Mouse (Mus musculus) stomach, embryonic 15.5 days (tissue): Measurements from ENCODE around the gene Sec24c. TPM values are rescaled to one million over a fixed set of nuclear protein-coding genes. Genes with fewer than 3 reads are reported as not detected.

Source experiments
- ATAC-seq: fragments of 200-750 bp; cut with Nextera tagmentation; 2 replicates; pipeline ENCODE4 v1.8.0; 2017; ENCODE audit warnings: low read depth, moderate number of reproducible peaks, moderate TSS enrichment; ENCODE audit not compliant: insufficient read depth, low FRiP score
- H3K27ac ChIP-seq: fragments of 300-500 bp; sonication (generic); 2 replicates; pipeline ENCODE4 v1.5.1; 2015; ENCODE audit warnings: mild to moderate bottlenecking, inconsistent platforms
- H3K27me3 ChIP-seq: fragments of 300-500 bp; sonication (generic); replicated peaks from 2 replicates; pipeline ENCODE4 v1.6.1; 2015; ENCODE audit warnings: inconsistent platforms
- H3K36me3 ChIP-seq: fragments of 300-500 bp; sonication (generic); 2 replicates; pipeline ENCODE4 v1.6.1; 2015; ENCODE audit warnings: inconsistent platforms
- H3K4me1 ChIP-seq: fragments of 300-500 bp; sonication (generic); 2 replicates; pipeline ENCODE4 v1.6.1; 2015; ENCODE audit warnings: inconsistent platforms
- H3K4me2 ChIP-seq: fragments of 300-500 bp; sonication (generic); 2 replicates; pipeline ENCODE4 v1.6.1; 2015; ENCODE audit warnings: mild to moderate bottlenecking, inconsistent platforms
- H3K4me3 ChIP-seq: fragments of 300-500 bp; sonication (generic); replicated peaks from 2 replicates; pipeline ENCODE4 v1.5.1; 2015; ENCODE audit warnings: inconsistent platforms
- H3K9ac ChIP-seq: fragments of 300-500 bp; sonication (generic); 2 replicates; pipeline ENCODE4 v1.6.1; 2015; ENCODE audit warnings: inconsistent platforms
- H3K9me3 ChIP-seq: fragments of 300-500 bp; sonication (generic); 2 replicates; pipeline ENCODE4 v1.6.1; 2016; ENCODE audit warnings: inconsistent platforms
- WGBS: fragments of 180-500 bp; shearing (Covaris S2); methylation state at CpG from one replicate; pipeline ENCODE4 v1.1.7; 2015; 5-methylcytosine and 5-hydroxymethylcytosine counted together
- polyA plus RNA-seq: library from polyadenylated mRNA; unstranded; fragments of >200 nt; fragmentation: Nextera tagmentation; extraction: Ambion mirVana; gene quantifications from 2 replicates; pipeline ENCODE4 v1.2.1, GENCODE M21; 2015

Gene Sec24c
- polyA plus RNA-seq, 1 experiment from 2014 or later, result 81.1 TPM

- no peak for ATAC-seq
- 40% methylated on average over 3 of the region's 3 CpGs for WGBS
- H3K4me2 ChIP-seq, result no peak overlapping the region
- H3K36me3 ChIP-seq, result no peaks in the 10 kb centered on the region
- no peaks in the 10 kb centered on the region for H3K27me3 ChIP-seq
- no peak overlapping the region for H3K27ac ChIP-seq
- no peak overlapping the region for H3K4me3 ChIP-seq
- no peaks in the 10 kb centered on the region for H3K9me3 ChIP-seq
- H3K9ac ChIP-seq, result no peak overlapping the region
- H3K4me1 ChIP-seq, result no peaks in the 10 kb centered on the region
Measured at GRCm38 (mm10) chr14:20645547-20645946, 28.6 kb upstream of the Sec24c start.

GRCm38 (mm10) chr14:20646381-20646780 is 27.7 kb upstream of the Sec24c start:
- no peak overlapping the region for H3K4me3 ChIP-seq
- H3K4me2 ChIP-seq, result no peak overlapping the region
- no peaks in the 10 kb centered on the region for H3K4me1 ChIP-seq
- H3K9ac ChIP-seq, result no peak overlapping the region
- no peaks in the 10 kb centered on the region for H3K36me3 ChIP-seq
- no peaks in the 10 kb centered on the region for H3K9me3 ChIP-seq
- ATAC-seq, result no peak
- no peak overlapping the region for H3K27ac ChIP-seq
- H3K27me3 ChIP-seq, result no peaks in the 10 kb centered on the region

GRCm38 (mm10) chr14:20651000-20651399 is 23.1 kb upstream of the Sec24c start:
- H3K4me3 ChIP-seq, result no peak overlapping the region
- no peak overlapping the region for H3K27ac ChIP-seq
- H3K36me3 ChIP-seq, result no peaks in the 10 kb centered on the region
- no peak for ATAC-seq
- no peaks in the 10 kb centered on the region for H3K4me1 ChIP-seq
- no peak overlapping the region for H3K4me2 ChIP-seq
- H3K9ac ChIP-seq, result no peak overlapping the region
- H3K9me3 ChIP-seq, result no peaks in the 10 kb centered on the region
- WGBS, result 75% methylated on average over 2 of the region's 2 CpGs
- H3K27me3 ChIP-seq, result no peaks in the 10 kb centered on the region

GRCm38 (mm10) chr14:20651722-20652256 is 22.3 kb upstream of the Sec24c start:
- Histone ChIP-seq H3K9me3 (no peaks in the 10 kb centered on the region), H3K36me3 (no peaks in the 10 kb centered on the region), H3K4me2 (no peak overlapping the region), H3K27me3 (no peaks in the 10 kb centered on the region), H3K4me1 (no peaks in the 10 kb centered on the region), H3K27ac (no peak overlapping the region), H3K9ac (no peak overlapping the region), H3K4me3 (no peak overlapping the region)
- no peak for ATAC-seq
- WGBS, result 62% methylated on average over 4 of the region's 4 CpGs

GRCm38 (mm10) chr14:20654690-20655421 is 19.3 kb upstream of the Sec24c start:
- no peak for ATAC-seq
- Histone ChIP-seq H3K27me3 (no peaks in the 10 kb centered on the region), H3K27ac (no peak overlapping the region), H3K36me3 (no peaks in the 10 kb centered on the region), H3K4me1 (no peaks in the 10 kb centered on the region), H3K4me3 (no peak overlapping the region), H3K4me2 (no peak overlapping the region), H3K9me3 (no peaks in the 10 kb centered on the region), H3K9ac (no peak overlapping the region)
- WGBS, result 69% methylated on average over 9 of the region's 9 CpGs

GRCm38 (mm10) chr14:20655731-20656130 is 18.4 kb upstream of the Sec24c start:
- H3K27ac ChIP-seq, result no peak overlapping the region
- no peaks in the 10 kb centered on the region for H3K9me3 ChIP-seq
- no peaks in the 10 kb centered on the region for H3K36me3 ChIP-seq
- H3K9ac ChIP-seq, result no peak overlapping the region
- 70% methylated on average over 9 of the region's 9 CpGs for WGBS
- no peaks in the 10 kb centered on the region for H3K27me3 ChIP-seq
- peaks cover 3% of the 10 kb centered on the region; the same call in 1 of the 2 replicates for H3K4me1 ChIP-seq
- ATAC-seq, result no peak
- H3K4me3 ChIP-seq, result no peak overlapping the region
- H3K4me2 ChIP-seq, result no peak overlapping the region

GRCm38 (mm10) chr14:20656361-20656760 is 17.7 kb upstream of the Sec24c start, which contains the start of gene Myoz1:
Myoz1 (minus strand) TSS chr14:20656540.
- H3K4me1 ChIP-seq, result peaks cover 4% of the 10 kb centered on the region; the same call in 1 of the 2 replicates
- H3K4me3 ChIP-seq, result no peak within 1 kb of the TSS
- no peaks in the 10 kb centered on the region for H3K9me3 ChIP-seq
- no peak within 1 kb of the TSS for H3K27ac ChIP-seq
- no peak within 1 kb of the TSS for H3K9ac ChIP-seq
- H3K27me3 ChIP-seq, result no peaks in the 10 kb centered on the region
- no peak within 1 kb of the TSS for H3K4me2 ChIP-seq
- no peaks in the 10 kb centered on the region for H3K36me3 ChIP-seq
- 50% methylated on average over 11 of the region's 11 CpGs for WGBS
- ATAC-seq, result no peak

- ATAC-seq, result no peak
- no peaks in the 10 kb centered on the region for H3K27me3 ChIP-seq
Measured at GRCm38 (mm10) chr14:20658326-20658725, 15.8 kb upstream of the Sec24c start.

GRCm38 (mm10) chr14:20658902-20659301 is 15.2 kb upstream of the Sec24c start:
- WGBS, result 78% methylated on average over 6 of the region's 6 CpGs
- no peaks in the 10 kb centered on the region for H3K27me3 ChIP-seq
- ATAC-seq, result no peak

More at GRCm38 (mm10) chr14:20658326-20658725, 15.8 kb upstream of the Sec24c start:
- Histone ChIP-seq H3K9ac (no peak overlapping the region), H3K4me2 (no peak overlapping the region), H3K36me3 (no peaks in the 10 kb centered on the region), H3K4me1 (peaks cover 14% of the 10 kb centered on the region), H3K27ac (no peak overlapping the region), H3K4me3 (no peak overlapping the region), H3K9me3 (no peaks in the 10 kb centered on the region)

GRCm38 (mm10) chr14:20659687-20660086 is 14.4 kb upstream of the Sec24c start:
- ATAC-seq, result no peak
- H3K4me3 ChIP-seq, result no peak overlapping the region
- H3K27me3 ChIP-seq, result no peaks in the 10 kb centered on the region
- H3K9me3 ChIP-seq, result no peaks in the 10 kb centered on the region
- H3K9ac ChIP-seq, result no peak overlapping the region
- no peak overlapping the region for H3K27ac ChIP-seq
- 96% methylated on average over 7 of the region's 7 CpGs for WGBS
- H3K36me3 ChIP-seq, result no peaks in the 10 kb centered on the region
- H3K4me1 ChIP-seq, result peaks cover 14% of the 10 kb centered on the region
- no peak overlapping the region for H3K4me2 ChIP-seq

More at GRCm38 (mm10) chr14:20658902-20659301, 15.2 kb upstream of the Sec24c start:
- H3K4me3 ChIP-seq, result no peak overlapping the region
- no peaks in the 10 kb centered on the region for H3K36me3 ChIP-seq
- H3K9ac ChIP-seq, result no peak overlapping the region
- peaks cover 14% of the 10 kb centered on the region for H3K4me1 ChIP-seq
- H3K4me2 ChIP-seq, result no peak overlapping the region
- no peaks in the 10 kb centered on the region for H3K9me3 ChIP-seq
- no peak overlapping the region for H3K27ac ChIP-seq

GRCm38 (mm10) chr14:20660827-20661660 is 13.1 kb upstream of the Sec24c start:
- Histone ChIP-seq H3K36me3 (no peaks in the 10 kb centered on the region), H3K27me3 (no peaks in the 10 kb centered on the region), H3K4me2 (peak overlapping the region; percentile 95), H3K27ac (peak overlapping the region; percentile 93), H3K4me3 (peak overlapping the region; percentile 70), H3K9ac (peak overlapping the region; percentile 61), H3K9me3 (no peaks in the 10 kb centered on the region), H3K4me1 (peaks cover 14% of the 10 kb centered on the region)
- ATAC-seq, result peak; percentile 85
- WGBS, result 2% methylated on average over 52 of the region's 52 CpGs
